Mouse (Mus musculus): ENCODE data around the gene Dhrs7.

Dhrs7 gene

DNA sequence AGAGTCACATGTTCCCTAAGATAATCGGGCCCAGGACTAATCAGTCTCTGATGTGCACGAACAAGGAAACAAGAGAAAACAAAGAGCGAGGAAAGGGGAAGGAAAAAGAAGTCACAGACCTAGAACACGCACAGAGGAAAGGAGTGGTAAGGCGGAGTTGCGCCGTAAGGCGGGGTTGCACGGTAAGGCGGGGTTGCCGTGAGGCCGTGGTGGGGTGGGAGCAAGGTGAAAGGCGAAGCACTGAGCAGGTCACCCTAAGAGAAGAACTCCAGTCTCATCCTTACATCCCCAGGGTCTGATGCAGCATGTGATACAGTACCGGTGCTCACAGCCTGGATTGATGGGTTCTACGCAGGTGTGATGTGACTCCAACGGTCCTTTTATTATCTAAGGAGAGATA lies 8.9 kb downstream of the Dhrs7 start:
- DNase-seq (ENCODE audit: low spot score) = no peak

GRCm38 (mm10) chr12:72654698-72655097 lies 10.0 kb downstream of the Dhrs7 start:
- DNase-seq (ENCODE audit: low spot score) = peak; percentile 67

DNA sequence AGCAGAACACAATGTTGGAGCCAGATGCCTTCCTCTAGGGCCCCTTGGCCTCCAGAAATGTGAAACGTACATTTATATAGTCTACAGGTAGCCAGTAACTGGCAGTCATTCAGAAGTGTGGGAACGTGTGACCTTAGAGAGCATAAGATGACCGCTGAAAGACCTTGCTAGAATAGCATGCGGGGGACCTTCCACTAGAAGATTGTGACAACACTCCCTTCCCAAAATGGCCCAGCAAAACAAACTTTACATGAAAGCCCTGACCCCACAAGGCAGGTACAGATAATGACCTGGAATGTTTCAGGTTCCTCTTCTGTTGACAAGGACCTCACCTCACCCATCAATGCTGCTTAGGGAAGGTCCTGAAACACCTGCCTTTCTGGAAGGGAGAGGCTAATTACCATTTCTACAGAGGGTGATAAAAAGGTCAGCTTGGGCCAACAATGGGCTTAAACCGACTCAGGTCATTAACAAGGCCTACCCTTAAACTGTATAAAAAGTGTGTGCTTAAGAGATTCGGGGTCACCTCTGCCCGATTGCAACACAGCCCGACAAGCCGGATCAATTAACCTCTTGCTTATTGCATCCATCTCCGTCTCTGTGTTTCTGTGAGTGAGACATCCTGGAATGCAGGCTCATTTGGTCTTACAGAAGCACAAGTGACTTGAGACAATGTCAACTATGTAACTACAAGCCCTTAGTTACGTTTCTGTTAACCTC lies 14.9 kb downstream of the Dhrs7 start, which contains the start of gene Gm4756:
Gm4756 (minus strand) TSS at position 51 of the 720 bp plus-strand sequence.
- no peak for DNase-seq (ENCODE audit: low spot score)

- DNase-seq (ENCODE audit: low spot score) = no peak
Observed at GRCm38 (mm10) chr12:72648921-72649320, 15.8 kb downstream of the Dhrs7 start.

DNA sequence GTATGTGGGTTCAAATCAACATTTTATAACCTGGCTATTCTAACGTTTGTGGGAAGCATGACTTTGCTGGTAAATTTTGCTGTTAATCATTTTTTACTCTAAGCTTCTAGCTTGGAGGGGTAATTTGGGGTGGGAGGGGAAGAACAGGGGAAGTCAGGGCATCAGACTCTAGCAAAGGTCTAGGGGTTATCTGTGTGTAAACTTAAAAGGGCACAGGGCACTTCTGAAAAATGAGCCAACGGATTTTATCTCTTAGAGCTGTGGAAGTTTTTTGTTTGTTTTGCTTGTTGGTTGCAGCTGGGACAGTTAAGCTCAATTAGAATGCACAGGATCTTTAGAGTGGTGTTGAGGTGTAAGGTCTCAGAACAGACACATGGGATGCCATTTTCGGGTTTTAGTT lies 26.7 kb downstream of the Dhrs7 start:
- DNase-seq (ENCODE audit: low spot score) = no peak

- DNase-seq (ENCODE audit: low spot score) = no peak
Observed at GRCm38 (mm10) chr12:72628751-72629150, 36.0 kb downstream of the Dhrs7 start.

- no peak for DNase-seq (ENCODE audit: low spot score)
Observed at GRCm38 (mm10) chr12:72622853-72623496, 41.7 kb downstream of the Dhrs7 start.

DNA sequence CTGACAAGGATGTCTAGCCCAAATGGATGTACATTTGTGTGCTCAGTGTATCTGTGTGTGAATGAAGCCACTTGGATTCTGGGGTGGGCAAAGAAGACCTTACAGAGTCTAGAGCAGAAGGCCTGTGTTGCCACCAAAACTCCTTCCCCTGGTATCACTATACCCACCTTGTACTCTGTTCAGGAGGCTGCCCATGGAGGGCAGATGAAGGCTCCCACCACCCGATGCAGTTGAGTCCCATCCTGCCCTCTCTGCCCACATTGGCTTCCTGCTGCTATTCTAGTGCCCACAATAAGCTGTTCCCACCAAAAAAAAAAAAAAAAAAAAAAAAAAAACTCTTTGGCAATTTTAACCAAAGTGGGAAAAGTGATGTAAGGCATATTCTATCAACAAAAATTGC lies 43.3 kb downstream of the Dhrs7 start:
- DNase-seq (ENCODE audit: low spot score) = no peak

DNA sequence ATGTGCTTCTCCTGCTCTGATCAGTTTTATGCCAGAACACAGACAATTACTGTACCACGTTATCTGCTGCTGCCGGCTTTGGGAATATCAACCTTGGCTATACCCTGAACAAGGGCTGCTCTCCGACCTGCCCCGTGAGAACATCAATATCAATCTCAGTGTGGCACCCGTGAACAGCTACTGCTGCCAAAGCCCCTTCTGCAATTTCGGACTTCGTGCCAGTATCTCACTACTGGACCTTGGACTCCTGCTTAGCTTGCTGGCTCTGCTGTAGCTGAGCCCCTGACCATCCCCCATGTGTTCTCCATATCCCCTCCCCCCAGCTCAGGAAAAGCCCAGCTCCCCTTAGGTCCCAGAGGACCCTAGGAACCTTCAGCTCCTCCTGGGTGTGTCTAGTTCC lies 43.9 kb downstream of the Dhrs7 start:
- DNase-seq (ENCODE audit: low spot score) = no peak

DNA sequence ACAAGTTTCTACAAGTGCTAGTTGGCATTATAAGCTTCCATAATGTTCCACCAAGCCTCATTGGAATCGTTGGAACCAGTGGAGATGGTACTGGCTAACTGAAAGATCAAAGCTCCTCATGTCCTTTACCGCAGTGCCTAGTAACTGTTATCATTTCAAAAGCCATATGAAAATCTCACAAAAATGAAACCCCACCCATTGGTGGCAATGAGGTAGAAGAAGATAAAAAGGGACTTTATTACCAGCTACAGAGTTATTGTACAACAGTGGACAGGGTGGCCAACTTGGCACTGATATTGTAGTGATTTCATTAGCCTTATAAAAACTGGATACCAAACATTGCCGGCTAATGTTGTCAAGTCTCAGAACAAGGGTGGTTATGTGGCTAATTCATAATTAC lies 52.7 kb downstream of the Dhrs7 start:
- DNase-seq (ENCODE audit: low spot score) = no peak

Data from MN1 (cell line).